Mouse (Mus musculus) testis, adult 2 months (tissue): Measurements from ENCODE around the gene Tekt1. TPM values are rescaled to one million over a fixed set of nuclear protein-coding genes. Genes with fewer than 3 reads are reported as not detected.

Experiments used
- H3K27ac ChIP-seq: fragments of 200-500 bp; 2 replicates; pipeline ENCODE4 v1.5.1; 2012; ENCODE audit warnings: low read depth, low read length; ENCODE audit not compliant: control insufficient read depth, insufficient read depth
- H3K27me3 ChIP-seq: fragments of 200-500 bp; 2 replicates; pipeline ENCODE4 v1.6.1; 2012; ENCODE audit warnings: mild to moderate bottlenecking, low read length, moderate library complexity; ENCODE audit not compliant: control insufficient read depth, insufficient read depth
- H3K36me3 ChIP-seq: fragments of 200-500 bp; 2 replicates; pipeline ENCODE4 v1.6.1; 2012; ENCODE audit warnings: mild to moderate bottlenecking, low read length; ENCODE audit not compliant: control insufficient read depth, insufficient read depth
- H3K4me1 ChIP-seq: fragments of 200-500 bp; 2 replicates; pipeline ENCODE4 v1.6.1; 2012; ENCODE audit warnings: low read length; ENCODE audit not compliant: control insufficient read depth, insufficient read depth
- H3K4me3 ChIP-seq: fragments of 200-500 bp; 2 replicates; pipeline ENCODE4 v1.5.1; 2012; ENCODE audit warnings: low read depth, mild to moderate bottlenecking, low read length, moderate library complexity, mixed read lengths; ENCODE audit not compliant: control insufficient read depth
- CTCF ChIP-seq: fragments of 200-500 bp; IDR thresholded peaks from 2 replicates; pipeline ENCODE4 v1.5.1; 2012; ENCODE audit warnings: low read depth, mild to moderate bottlenecking, inconsistent platforms, low read length, moderate library complexity; ENCODE audit not compliant: control insufficient read depth, insufficient read depth, insufficient replicate concordance
- POLR2A ChIP-seq: fragments of 200-500 bp; IDR thresholded peaks from 2 replicates; pipeline ENCODE4 v1.6.1; 2012; ENCODE audit warnings: low read depth, mild to moderate bottlenecking, inconsistent platforms, low read length, moderate library complexity; ENCODE audit not compliant: control insufficient read depth
- polyA plus RNA-seq: library from polyadenylated mRNA; depleted of rRNA; stranded (reverse); fragments of >200 nt; gene quantifications from 2 replicates; pipeline ENCODE4 v1.2.3, GENCODE M21; 2012

The Tekt1 gene
- polyA plus RNA-seq, 1 experiment, result 184 TPM

DNA sequence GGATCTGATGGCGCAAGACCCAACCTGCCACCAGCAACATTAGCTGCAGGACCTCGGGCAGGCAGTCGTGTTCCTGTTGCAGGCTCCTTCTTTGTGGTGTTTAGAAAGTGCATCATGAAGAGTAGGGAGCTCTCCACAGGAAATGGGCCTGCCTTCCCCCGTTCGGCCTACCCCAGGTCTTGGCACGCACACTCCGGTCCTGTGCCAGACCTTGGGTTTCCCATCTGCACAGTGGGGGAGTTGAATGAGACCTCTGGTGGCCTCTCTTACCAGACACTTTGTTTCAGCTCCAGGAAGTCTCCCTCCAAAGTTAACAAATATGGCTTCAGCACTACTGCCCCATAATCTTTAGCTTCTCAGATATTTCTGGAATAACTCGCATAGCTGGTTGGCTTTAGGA is 25.5 kb downstream of the Tekt1 start:
- TF ChIP-seq CTCF (no peak), POLR2A (no peak)
- no peaks in the 10 kb centered on the region; the same call in 1 of the 2 replicates for H3K4me1 ChIP-seq

GRCm38 (mm10) chr11:72334653-72335052 is 27.6 kb downstream of the Tekt1 start:
- no peak overlapping the region for H3K27ac ChIP-seq
- H3K4me3 ChIP-seq, result no peak overlapping the region
- no peaks in the 10 kb centered on the region for H3K36me3 ChIP-seq
- H3K27me3 ChIP-seq, result no peaks in the 10 kb centered on the region
- no peaks in the 10 kb centered on the region; the same call in 1 of the 2 replicates for H3K4me1 ChIP-seq
- no peak for TF ChIP-seq POLR2A

More for the DNA sequence above, 25.5 kb downstream of the Tekt1 start:
- Histone ChIP-seq H3K36me3 (no peaks in the 10 kb centered on the region), H3K27me3 (no peaks in the 10 kb centered on the region), H3K27ac (peak overlapping the region; percentile 37), H3K4me3 (no peak overlapping the region)

DNA sequence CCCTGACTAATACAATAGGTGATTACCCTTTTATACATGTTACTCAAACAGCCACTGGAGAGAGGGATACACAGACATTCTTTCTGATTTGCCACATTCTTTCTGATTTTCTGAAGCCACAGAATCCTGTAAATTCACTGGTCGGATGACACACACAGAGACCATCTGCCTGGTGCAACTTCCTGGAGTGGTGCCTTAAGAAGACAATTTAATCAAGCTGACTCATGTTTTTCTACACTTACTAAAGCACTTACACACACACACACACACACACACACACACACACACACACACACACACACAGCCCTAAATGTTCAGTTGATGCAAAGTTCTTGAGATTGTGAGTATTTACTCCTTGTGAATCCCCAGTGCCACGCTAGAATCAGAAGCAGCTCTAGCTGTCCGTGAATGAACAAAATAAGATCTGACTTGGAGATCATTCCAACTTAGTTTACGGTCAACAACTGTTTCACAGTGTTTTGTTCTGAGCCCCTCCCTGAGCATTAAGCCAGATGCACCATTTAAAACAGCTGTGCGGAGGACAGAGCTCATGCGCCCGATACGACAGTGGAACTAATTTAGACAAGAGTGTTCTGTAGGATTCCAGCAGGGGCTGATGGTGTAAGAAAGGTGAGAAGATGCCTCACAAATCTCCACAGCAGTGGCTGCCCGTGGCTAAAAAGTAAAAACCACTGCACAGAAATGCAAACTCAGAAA is 29.1 kb downstream of the Tekt1 start:
- Histone ChIP-seq H3K27me3 (no peaks in the 10 kb centered on the region), H3K4me3 (no peak overlapping the region), H3K4me1 (no peaks in the 10 kb centered on the region; the same call in 1 of the 2 replicates), H3K36me3 (no peaks in the 10 kb centered on the region), H3K27ac (no peak overlapping the region)
- TF ChIP-seq CTCF (no peak), POLR2A (no peak)

- Histone ChIP-seq H3K4me3 (no peak overlapping the region), H3K4me1 (no peaks in the 10 kb centered on the region), H3K36me3 (no peaks in the 10 kb centered on the region), H3K27me3 (no peaks in the 10 kb centered on the region), H3K27ac (no peak overlapping the region)
- TF ChIP-seq POLR2A, result no peak
- no peak for TF ChIP-seq CTCF
Measured at GRCm38 (mm10) chr11:72325701-72326100, 36.5 kb downstream of the Tekt1 start.

- Histone ChIP-seq H3K27ac (no peak overlapping the region), H3K4me1 (no peaks in the 10 kb centered on the region), H3K27me3 (no peaks in the 10 kb centered on the region), H3K4me3 (no peak overlapping the region), H3K36me3 (no peaks in the 10 kb centered on the region)
- no peak for TF ChIP-seq CTCF
- no peak for TF ChIP-seq POLR2A
Measured at GRCm38 (mm10) chr11:72324431-72324830, 37.8 kb downstream of the Tekt1 start.

GRCm38 (mm10) chr11:72318026-72318425 is 44.2 kb downstream of the Tekt1 start:
- no peaks in the 10 kb centered on the region for H3K36me3 ChIP-seq
- TF ChIP-seq POLR2A (no peak), CTCF (no peak)
- H3K4me1 ChIP-seq, result peaks cover 3% of the 10 kb centered on the region
- H3K27me3 ChIP-seq, result no peaks in the 10 kb centered on the region
- H3K27ac ChIP-seq, result no peak overlapping the region
- no peak overlapping the region for H3K4me3 ChIP-seq

DNA sequence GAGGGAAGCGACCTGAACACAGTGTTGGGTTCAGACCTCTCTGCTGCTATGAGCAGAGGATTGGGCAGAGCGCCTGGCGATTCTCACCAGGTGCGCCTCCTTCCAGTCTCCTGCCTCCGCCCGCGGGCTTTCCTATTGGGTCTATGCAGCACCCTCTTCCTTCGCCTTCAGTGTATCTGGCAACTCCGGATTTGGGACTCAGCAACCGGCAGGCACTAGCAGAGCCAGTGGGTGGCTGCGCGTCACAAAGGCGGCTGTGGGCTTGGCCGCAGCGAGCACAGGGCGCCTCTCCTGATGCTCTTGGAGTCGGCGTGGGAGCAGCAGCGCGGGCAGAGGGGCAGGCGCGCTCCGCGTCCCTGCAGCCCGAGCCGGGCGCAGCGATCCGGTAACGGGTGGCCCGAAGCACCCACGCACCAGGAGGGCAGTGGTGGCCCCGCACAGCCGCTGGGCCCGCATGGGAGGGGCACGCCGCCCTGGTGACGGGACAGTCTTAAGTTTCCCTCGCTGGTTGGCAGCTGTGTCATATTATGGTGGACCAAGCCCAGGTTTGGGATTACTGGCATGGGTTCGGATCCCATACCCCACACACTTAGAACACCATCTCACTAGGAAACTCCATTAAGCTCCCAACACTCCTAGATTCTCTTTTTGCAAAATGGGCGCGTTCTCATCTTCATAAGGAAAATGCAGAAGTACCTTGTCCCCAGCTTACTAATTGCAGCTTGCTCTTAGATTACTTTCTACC is 47.9 kb downstream of the Tekt1 start, which contains the start of gene Fbxo39:
TSS of gene Fbxo39 (plus strand) at position 294 of the 745 bp plus-strand sequence.
- Histone ChIP-seq H3K27ac (no peak within 1 kb of the TSS), H3K36me3 (no peaks in the 10 kb centered on the region), H3K27me3 (no peaks in the 10 kb centered on the region), H3K4me3 (peak within 1 kb of the TSS; percentile 80), H3K4me1 (peaks cover 3% of the 10 kb centered on the region)
- TF ChIP-seq POLR2A (peak; percentile 46; the same call in 1 of the 2 replicates), CTCF (no peak)
